Mouse (Mus musculus) liver, adult 2 months (tissue): Measurements from ENCODE around the gene Nup155. TPM values are rescaled to one million over a fixed set of nuclear protein-coding genes. Genes with fewer than 3 reads are reported as not detected.
"Not testable (repeated sequence)": the region's sequence is repeated elsewhere in the genome, so short reads cannot be mapped to it uniquely, and the experiment has no call there.

Source experiments
- DNase-seq: peaks from one replicate; pipeline ENCODE4 v3.0.0-alpha.2; 2011; ENCODE audit warnings: low read depth, low spot score; ENCODE audit errors: extremely low read depth
- H3K27ac ChIP-seq: fragments of 200-500 bp; replicated peaks from 2 replicates; pipeline ENCODE4 v1.5.1; 2012; ENCODE audit warnings: low read depth, mild to moderate bottlenecking, control low read depth, inconsistent platforms, low read length; ENCODE audit not compliant: insufficient read depth
- H3K27me3 ChIP-seq: fragments of 200-500 bp; 2 replicates; pipeline ENCODE4 v1.6.1; 2012; ENCODE audit warnings: mild to moderate bottlenecking, moderate library complexity, low read length, inconsistent platforms; ENCODE audit not compliant: control insufficient read depth, insufficient read depth
- H3K36me3 ChIP-seq: fragments of 200-500 bp; 2 replicates; pipeline ENCODE4 v1.6.1; 2012; ENCODE audit warnings: low read length, inconsistent platforms; ENCODE audit not compliant: control insufficient read depth, insufficient read depth
- H3K4me1 ChIP-seq: fragments of 200-500 bp; 2 replicates; pipeline ENCODE4 v1.6.1; 2011; ENCODE audit warnings: low read length; ENCODE audit not compliant: control insufficient read depth, insufficient read depth
- H3K4me3 ChIP-seq: fragments of 200-500 bp; 2 replicates; pipeline ENCODE4 v1.5.1; 2011; ENCODE audit warnings: low read depth, mild to moderate bottlenecking, control low read depth, low read length, moderate library complexity; ENCODE audit not compliant: insufficient read depth
- H3K79me2 ChIP-seq: fragments of 200-500 bp; 2 replicates; pipeline ENCODE4 v1.6.1; 2012; ENCODE audit warnings: inconsistent platforms, mild to moderate bottlenecking, low read length, moderate library complexity; ENCODE audit not compliant: control insufficient read depth, insufficient read depth
- H3K9ac ChIP-seq: fragments of 200-500 bp; 2 replicates; pipeline ENCODE4 v1.6.1; 2012; ENCODE audit warnings: low read depth, mild to moderate bottlenecking, control low read depth, inconsistent platforms, low read length
- CTCF ChIP-seq: fragments of 200-500 bp; IDR thresholded peaks from 2 replicates; pipeline ENCODE4 v1.5.1; 2011; ENCODE audit warnings: low read depth, low read length, control low read depth
- POLR2A ChIP-seq: fragments of 200-500 bp; IDR thresholded peaks from 2 replicates; pipeline ENCODE4 v1.6.1; 2011; ENCODE audit warnings: low read length, control low read depth; ENCODE audit not compliant: insufficient read depth; ENCODE audit errors: extremely low read depth
- WGBS: fragments of 180-500 bp; shearing (Covaris S2); methylation state at CpG from one replicate; pipeline ENCODE4 v1.1.7; 2018; 5-methylcytosine and 5-hydroxymethylcytosine counted together
- polyA plus RNA-seq: library from polyadenylated mRNA; depleted of rRNA; stranded (reverse); fragments of >200 nt; gene quantifications from 2 replicates; pipeline ENCODE4 v1.2.3, GENCODE M21; 2012; rRNA removed
- total RNA-seq: library from RNA; depleted of rRNA; stranded (reverse); fragments of >200 nt; gene quantifications from 2 replicates; pipeline ENCODE4 v1.2.3, GENCODE M21; 2014; rRNA removed

The Nup155 gene
- total RNA-seq (14.9 and 16.4 TPM in 2 replicates), polyA plus RNA-seq (4.6 and 6.3 TPM in 2 replicates)

- Histone ChIP-seq H3K36me3 (peaks cover 17% of the 10 kb centered on the region; the same call in 1 of the 2 replicates), H3K27ac (peak within 1 kb of the TSS; percentile 82), H3K4me3 (peak within 1 kb of the TSS; percentile 99), H3K27me3 (no peaks in the 10 kb centered on the region), H3K4me1 (peaks cover 6% of the 10 kb centered on the region; the same call in 1 of the 2 replicates), H3K9ac (peak within 1 kb of the TSS; percentile 90), H3K79me2 (peaks cover 2% of the 10 kb centered on the region; the same call in 1 of the 2 replicates)
- peak; percentile 95 for DNase-seq
- under 1% methylated on average over 54 of the region's 54 CpGs for WGBS
- 0 out of 2 replicates have a peak, but pooled peaks have one; percentile 40 for TF ChIP-seq POLR2A
- TF ChIP-seq CTCF, result no peak
Measured at GRCm38 (mm10) chr15:8108966-8109743, at the start of gene Nup155. TSS of gene Nup155 (plus strand) at chr15:8109273.

- WGBS, result 78% methylated on average over 6 of the region's 6 CpGs
- TF ChIP-seq CTCF, result no peak
- TF ChIP-seq POLR2A, result no peak
- Histone ChIP-seq H3K27ac (no peak overlapping the region), H3K4me3 (no peak overlapping the region), H3K27me3 (no peaks in the 10 kb centered on the region), H3K79me2 (no peaks in the 10 kb centered on the region), H3K4me1 (no peaks in the 10 kb centered on the region), H3K9ac (no peak overlapping the region), H3K36me3 (peaks cover 6% of the 10 kb centered on the region)
- no peak for DNase-seq
Measured at GRCm38 (mm10) chr15:8065221-8065620, 43.9 kb upstream of the Nup155 start.

GRCm38 (mm10) chr15:8073159-8073558, 35.9 kb upstream of the Nup155 start:
- not testable (repeated sequence) for H3K79me2 ChIP-seq, H3K4me3 ChIP-seq, H3K27me3 ChIP-seq, H3K4me1 ChIP-seq, H3K9ac ChIP-seq, H3K27ac ChIP-seq, DNase-seq
- 95% methylated on average over 3 of the region's 3 CpGs for WGBS
- H3K36me3 ChIP-seq, result peaks cover 13% of the 10 kb centered on the region

GRCm38 (mm10) chr15:8082139-8082538, 26.9 kb upstream of the Nup155 start:
- Histone ChIP-seq H3K27me3 (no peaks in the 10 kb centered on the region), H3K9ac (no peak overlapping the region), H3K27ac (no peak overlapping the region), H3K4me3 (no peak overlapping the region), H3K4me1 (no peaks in the 10 kb centered on the region), H3K79me2 (no peaks in the 10 kb centered on the region), H3K36me3 (peaks cover 25% of the 10 kb centered on the region)
- WGBS, result 96% methylated on average over 8 of the region's 8 CpGs
- TF ChIP-seq POLR2A (no peak), CTCF (no peak)
- DNase-seq, result no peak

GRCm38 (mm10) chr15:8087293-8087692, 21.8 kb upstream of the Nup155 start:
- Histone ChIP-seq H3K4me3 (no peak overlapping the region), H3K79me2 (no peaks in the 10 kb centered on the region), H3K27me3 (no peaks in the 10 kb centered on the region), H3K4me1 (peaks cover 2% of the 10 kb centered on the region; the same call in 1 of the 2 replicates), H3K36me3 (peaks cover 5% of the 10 kb centered on the region; the same call in 1 of the 2 replicates), H3K9ac (no peak overlapping the region), H3K27ac (no peak overlapping the region)
- TF ChIP-seq CTCF, result no peak
- TF ChIP-seq POLR2A, result no peak
- WGBS, result 99% methylated on average over 4 of the region's 4 CpGs
- no peak for DNase-seq

- Histone ChIP-seq H3K36me3 (peaks cover 8% of the 10 kb centered on the region), H3K27me3 (no peaks in the 10 kb centered on the region), H3K4me1 (peaks cover 2% of the 10 kb centered on the region; the same call in 1 of the 2 replicates), H3K4me3 (no peak overlapping the region), H3K27ac (no peak overlapping the region; the same call in 1 of the 2 replicates), H3K79me2 (no peaks in the 10 kb centered on the region), H3K9ac (no peak overlapping the region)
- peak; percentile 90 for DNase-seq
- 16% methylated on average over 3 of the region's 3 CpGs for WGBS
- TF ChIP-seq POLR2A, result no peak
- no peak for TF ChIP-seq CTCF
Measured at GRCm38 (mm10) chr15:8088715-8089114, 20.4 kb upstream of the Nup155 start.
